Mouse (Mus musculus) embryonic facial prominence, embryonic 14.5 days (tissue): Measurements from ENCODE around the gene Cd5. TPM values are rescaled to one million over a fixed set of nuclear protein-coding genes. Genes with fewer than 3 reads are reported as not detected.

ENCODE experiments used
- ATAC-seq: fragments of 200-750 bp; cut with Nextera tagmentation; 2 replicates; pipeline ENCODE4 v1.8.0; 2017; ENCODE audit warnings: low read depth, moderate number of reproducible peaks, moderate TSS enrichment
- DNase-seq: peaks from one replicate; pipeline ENCODE4 v3.0.0-alpha.2; 2015; ENCODE audit warnings: low spot score
- H3K27ac ChIP-seq: fragments of 300-500 bp; sonication (generic); replicated peaks from 2 replicates; pipeline ENCODE4 v1.5.1; 2014; ENCODE audit warnings: low read depth, mild to moderate bottlenecking, low read length, moderate library complexity
- H3K27me3 ChIP-seq: fragments of 300-500 bp; sonication (generic); replicated peaks from 2 replicates; pipeline ENCODE4 v1.6.1; 2014; ENCODE audit warnings: low read length; ENCODE audit not compliant: control insufficient read depth, insufficient read depth
- H3K36me3 ChIP-seq: fragments of 300-500 bp; sonication (generic); 2 replicates; pipeline ENCODE4 v1.6.1; 2014; ENCODE audit warnings: low read length, mixed read lengths; ENCODE audit not compliant: control insufficient read depth, insufficient read depth
- H3K4me1 ChIP-seq: fragments of 300-500 bp; sonication (generic); 2 replicates; pipeline ENCODE4 v1.6.1; 2014; ENCODE audit warnings: antibody characterized with exemption, low read length; ENCODE audit not compliant: control insufficient read depth, insufficient read depth
- H3K4me2 ChIP-seq: fragments of 300-500 bp; sonication (generic); 2 replicates; pipeline ENCODE4 v1.6.1; 2014; ENCODE audit warnings: low read depth, mild to moderate bottlenecking, low read length, moderate library complexity, mixed read lengths
- H3K4me3 ChIP-seq: fragments of 300-500 bp; sonication (generic); 2 replicates; pipeline ENCODE4 v1.5.1; 2014; ENCODE audit warnings: low read depth, mild to moderate bottlenecking, low read length
- H3K9ac ChIP-seq: fragments of 300-500 bp; sonication (generic); 2 replicates; pipeline ENCODE4 v1.6.1; 2014; ENCODE audit warnings: low read depth, mild to moderate bottlenecking, low read length, moderate library complexity, mixed read lengths
- H3K9me3 ChIP-seq: fragments of 300-500 bp; sonication (generic); 2 replicates; pipeline ENCODE4 v1.6.1; 2016; ENCODE audit warnings: low read length; ENCODE audit not compliant: control insufficient read depth
- WGBS: fragments of 180-500 bp; shearing (Covaris S2); extraction: QIAGEN DNeasy Blood & Tissue Kit; methylation state at CpG from one replicate; pipeline ENCODE4 v1.1.7; 2014; 5-methylcytosine and 5-hydroxymethylcytosine counted together
- polyA plus RNA-seq: library from polyadenylated mRNA; unstranded; fragments of >200 nt; fragmentation: Nextera tagmentation; extraction: Ambion mirVana; gene quantifications from 2 replicates; pipeline ENCODE4 v1.2.1, GENCODE M21; 2014

Cd5 gene
- polyA plus RNA-seq, 1 experiment from 2014 or later: 0.78 TPM

DNA sequence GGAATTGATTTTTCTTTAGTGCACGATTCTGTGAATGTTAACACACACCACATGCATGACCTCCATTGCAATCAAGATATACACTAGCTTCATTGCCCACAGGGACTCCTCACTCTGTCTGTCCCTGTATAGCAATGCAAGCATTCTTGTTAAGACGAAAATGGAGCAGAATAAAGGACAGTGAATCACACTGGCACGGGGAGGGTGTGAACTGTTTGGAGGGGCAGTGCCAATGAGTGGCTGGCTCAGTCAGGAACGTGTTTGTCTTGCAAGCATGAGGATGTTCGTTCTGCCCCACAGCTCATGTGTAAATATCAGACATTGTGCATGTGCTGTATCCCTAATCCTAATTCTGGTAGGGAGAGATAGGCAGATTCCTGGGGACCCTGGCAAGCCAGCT, 8.3 kb downstream of the Cd5 start:
- Histone ChIP-seq H3K36me3 (no peaks in the 10 kb centered on the region), H3K4me3 (no peak overlapping the region), H3K4me2 (no peak overlapping the region), H3K9ac (no peak overlapping the region), H3K9me3 (no peaks in the 10 kb centered on the region), H3K4me1 (no peaks in the 10 kb centered on the region), H3K27me3 (no peaks in the 10 kb centered on the region), H3K27ac (no peak overlapping the region)
- DNase-seq (peak; percentile 39), ATAC-seq (no peak)
- 61% methylated on average over 5 of the region's 5 CpGs for WGBS

DNA sequence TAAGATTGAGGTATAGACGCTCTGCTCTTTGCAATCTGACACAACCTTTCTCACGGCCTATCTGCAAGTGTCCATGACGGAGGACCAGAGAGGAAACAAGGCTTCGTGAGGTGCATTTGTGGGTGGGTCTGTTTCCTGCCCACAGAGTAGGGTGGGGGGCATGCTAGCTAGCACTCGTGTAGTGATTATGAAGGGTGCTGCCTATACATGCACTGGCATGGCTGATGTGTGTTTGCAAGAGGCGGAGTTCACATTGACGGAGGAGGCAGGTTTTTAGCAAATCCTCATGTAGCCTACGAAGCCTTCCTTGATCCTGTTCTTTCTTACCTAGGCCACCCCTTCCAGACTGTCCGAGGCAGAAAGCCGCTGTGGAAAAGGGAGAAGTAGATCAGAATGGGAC, 8.9 kb downstream of the Cd5 start:
- WGBS: 83% methylated on average over 10 of the region's 10 CpGs
- Histone ChIP-seq H3K9ac (no peak overlapping the region), H3K4me1 (no peaks in the 10 kb centered on the region), H3K4me2 (no peak overlapping the region), H3K4me3 (no peak overlapping the region), H3K27ac (no peak overlapping the region), H3K27me3 (no peaks in the 10 kb centered on the region), H3K9me3 (no peaks in the 10 kb centered on the region), H3K36me3 (no peaks in the 10 kb centered on the region)
- DNase-seq (no peak), ATAC-seq (no peak)

DNA sequence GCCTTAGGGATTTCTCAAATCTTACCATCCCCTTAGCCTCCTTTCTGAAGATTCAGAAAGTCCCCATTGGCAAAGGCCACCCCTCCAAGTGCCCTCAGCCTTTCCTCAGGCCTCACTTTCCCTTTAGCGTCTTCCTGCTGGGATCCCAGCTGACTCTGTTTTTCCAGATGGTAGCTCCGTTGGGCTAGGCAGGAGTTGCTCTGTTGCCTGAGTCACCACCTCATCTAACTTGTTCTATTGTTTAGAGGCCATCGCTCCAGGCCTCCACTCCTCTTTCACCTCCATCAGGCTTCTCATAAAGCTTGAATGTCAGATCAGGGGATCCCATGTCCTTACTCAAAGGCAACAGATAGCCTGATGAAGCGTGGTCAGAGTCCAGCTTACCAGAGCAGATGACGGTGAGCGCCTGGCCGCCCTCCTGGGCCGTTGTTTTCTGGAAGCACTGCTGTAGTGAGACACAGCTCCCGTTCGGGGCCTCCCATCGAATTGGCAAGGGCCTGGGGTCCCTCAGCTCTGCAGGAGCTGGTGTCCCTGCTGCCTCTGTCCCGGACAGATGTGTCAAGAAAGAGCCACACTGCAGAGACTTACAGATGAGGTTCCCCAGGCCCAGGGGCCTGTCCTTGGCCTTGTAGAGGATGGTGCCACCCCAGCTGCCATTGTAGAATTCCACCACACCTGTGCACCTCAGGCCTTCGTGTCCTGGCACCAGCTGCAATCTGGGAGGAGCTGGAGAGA, 14.0 kb downstream of the Cd5 start:
- Histone ChIP-seq H3K4me2 (no peak overlapping the region), H3K9me3 (no peaks in the 10 kb centered on the region), H3K27me3 (no peaks in the 10 kb centered on the region), H3K4me1 (peaks cover 18% of the 10 kb centered on the region; the same call in 1 of the 2 replicates), H3K4me3 (no peak overlapping the region), H3K27ac (no peak overlapping the region; the same call in 1 of the 2 replicates), H3K36me3 (no peaks in the 10 kb centered on the region), H3K9ac (no peak overlapping the region)
- ATAC-seq (no peak), DNase-seq (no peak)
- WGBS: 61% methylated on average over 13 of the region's 13 CpGs

DNA sequence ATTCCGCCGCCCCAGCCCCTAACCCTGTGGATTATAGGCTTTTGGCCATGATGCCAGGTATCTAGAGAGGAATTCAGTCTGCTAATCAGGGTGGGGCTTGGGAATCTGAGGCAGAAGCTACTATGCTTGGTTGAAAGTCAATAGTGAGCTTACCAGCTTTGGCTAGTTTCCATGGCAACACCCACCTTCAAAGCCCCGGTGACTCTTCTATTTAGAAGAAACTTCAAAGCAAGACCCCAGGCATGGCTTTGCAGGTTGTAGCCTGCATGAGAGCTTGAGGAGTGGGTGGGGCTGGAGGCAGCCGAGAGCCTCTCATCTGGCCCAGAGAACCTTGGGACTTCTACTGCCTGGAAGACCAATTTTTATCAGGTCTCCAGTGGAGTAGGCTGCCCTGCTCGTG, 15.2 kb downstream of the Cd5 start:
- H3K27me3 ChIP-seq: no peaks in the 10 kb centered on the region
- H3K4me2 ChIP-seq: no peak overlapping the region
- DNase-seq (peak; percentile 90), ATAC-seq (peak; percentile 77)
- no peak overlapping the region for H3K4me3 ChIP-seq
- peak overlapping the region; percentile 71; the same call in 1 of the 2 replicates for H3K27ac ChIP-seq
- H3K4me1 ChIP-seq: peaks cover 19% of the 10 kb centered on the region; the same call in 1 of the 2 replicates
- H3K9me3 ChIP-seq: no peaks in the 10 kb centered on the region
- no peaks in the 10 kb centered on the region for H3K36me3 ChIP-seq
- WGBS: 40% methylated on average over 5 of the region's 5 CpGs
- no peak overlapping the region for H3K9ac ChIP-seq

DNA sequence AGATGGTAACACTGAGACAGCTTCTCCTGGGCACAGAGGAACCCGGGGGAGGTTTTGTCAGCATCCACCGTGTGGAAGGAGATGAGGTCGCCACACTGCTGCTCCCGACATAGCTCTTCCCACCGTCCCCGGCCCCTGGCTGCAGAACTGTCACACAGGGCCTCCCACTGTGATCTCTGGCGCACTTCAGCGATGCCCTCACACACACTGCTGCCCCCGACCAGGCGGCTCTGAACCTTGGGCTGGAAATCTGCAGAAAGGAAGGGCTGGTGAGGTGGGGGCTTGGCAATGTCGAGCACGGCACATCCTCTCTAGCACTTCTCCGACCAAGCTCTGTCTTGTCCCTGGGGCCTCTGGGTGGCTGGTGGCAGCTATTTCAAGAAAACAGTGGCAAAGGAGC, 15.7 kb downstream of the Cd5 start:
- ATAC-seq: no peak
- H3K9me3 ChIP-seq: no peaks in the 10 kb centered on the region
- peak overlapping the region; percentile 71; the same call in 1 of the 2 replicates for H3K27ac ChIP-seq
- H3K36me3 ChIP-seq: no peaks in the 10 kb centered on the region
- peaks cover 19% of the 10 kb centered on the region; the same call in 1 of the 2 replicates for H3K4me1 ChIP-seq
- H3K4me3 ChIP-seq: no peak overlapping the region
- no peak for DNase-seq
- 25% methylated on average over 13 of the region's 13 CpGs for WGBS
- H3K4me2 ChIP-seq: no peak overlapping the region
- no peak overlapping the region for H3K9ac ChIP-seq
- no peaks in the 10 kb centered on the region for H3K27me3 ChIP-seq

DNA sequence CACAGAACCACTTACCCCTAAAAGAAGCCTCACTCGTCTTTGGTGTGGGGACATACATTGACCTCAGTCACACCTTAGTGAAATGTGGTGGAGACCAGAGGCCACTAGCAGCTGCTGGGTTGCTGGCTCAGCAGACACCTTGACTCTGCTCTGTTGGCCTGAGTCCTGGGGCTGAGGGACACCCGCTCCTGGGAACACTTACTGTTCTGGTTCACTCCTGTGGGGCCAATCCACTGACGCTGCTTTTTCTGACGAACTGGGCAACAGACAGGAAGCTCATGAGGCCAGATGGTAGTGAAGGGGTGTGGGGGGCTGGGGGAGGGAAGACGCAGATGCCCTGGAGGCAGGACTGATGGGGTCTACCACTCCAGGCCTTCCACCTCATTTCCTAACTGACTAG, 17.7 kb downstream of the Cd5 start:
- no peaks in the 10 kb centered on the region for H3K36me3 ChIP-seq
- ATAC-seq (no peak), DNase-seq (no peak)
- H3K9me3 ChIP-seq: no peaks in the 10 kb centered on the region
- no peak overlapping the region for H3K4me2 ChIP-seq
- no peak overlapping the region for H3K27ac ChIP-seq
- H3K27me3 ChIP-seq: no peaks in the 10 kb centered on the region
- 47% methylated on average over 5 of the region's 5 CpGs for WGBS
- H3K9ac ChIP-seq: no peak overlapping the region
- no peak overlapping the region for H3K4me3 ChIP-seq
- peaks cover 19% of the 10 kb centered on the region; the same call in 1 of the 2 replicates for H3K4me1 ChIP-seq

DNA sequence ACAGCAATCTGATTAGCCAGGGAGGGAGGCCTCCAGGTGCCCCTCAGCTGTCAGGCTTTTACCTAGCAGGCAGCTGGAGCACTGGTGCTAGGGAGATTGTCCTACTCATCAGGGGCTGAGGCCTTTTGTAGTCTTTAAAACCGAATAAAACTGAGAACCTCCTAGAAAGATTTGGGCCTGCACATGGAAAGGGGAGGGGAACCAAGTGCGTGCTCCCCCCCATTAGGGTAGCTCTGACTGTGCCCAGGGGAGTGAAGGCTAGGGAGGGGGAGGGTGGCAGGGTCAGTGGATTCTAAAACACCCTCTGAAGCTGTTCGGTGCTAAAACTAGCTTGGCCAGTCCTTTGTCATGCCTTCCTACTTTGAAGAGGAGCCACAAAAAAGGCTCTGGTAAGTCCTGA, 18.3 kb downstream of the Cd5 start:
- no peaks in the 10 kb centered on the region for H3K36me3 ChIP-seq
- no peaks in the 10 kb centered on the region for H3K27me3 ChIP-seq
- no peaks in the 10 kb centered on the region for H3K9me3 ChIP-seq
- H3K9ac ChIP-seq: no peak overlapping the region
- no peak overlapping the region for H3K27ac ChIP-seq
- ATAC-seq (no peak), DNase-seq (no peak)
- H3K4me3 ChIP-seq: no peak overlapping the region
- 23% methylated on average over 3 of the region's 3 CpGs for WGBS
- peaks cover 19% of the 10 kb centered on the region; the same call in 1 of the 2 replicates for H3K4me1 ChIP-seq
- no peak overlapping the region for H3K4me2 ChIP-seq

DNA sequence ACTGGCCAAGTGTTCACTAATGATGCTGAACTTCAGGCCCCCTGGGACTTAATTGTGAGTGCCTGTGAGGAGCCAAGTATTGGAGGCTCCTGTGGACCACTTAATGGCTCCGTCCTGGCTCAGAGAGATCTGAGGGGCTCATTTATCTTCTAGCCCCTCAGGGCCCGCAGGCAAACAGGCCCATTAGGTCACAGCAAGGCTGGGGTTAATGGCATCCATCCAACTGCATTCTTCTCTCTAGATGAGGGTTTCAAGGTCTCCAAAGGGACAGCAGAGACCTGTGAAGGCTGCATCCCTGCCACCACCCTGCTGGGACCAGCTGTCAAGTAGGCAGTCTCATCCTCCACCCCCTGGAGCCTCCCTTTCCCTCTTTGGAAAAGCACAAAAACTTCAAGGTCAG, 19.1 kb downstream of the Cd5 start:
- DNase-seq: no peak
- Histone ChIP-seq H3K9me3 (no peaks in the 10 kb centered on the region), H3K4me3 (no peak overlapping the region), H3K27ac (no peak overlapping the region), H3K27me3 (no peaks in the 10 kb centered on the region), H3K36me3 (no peaks in the 10 kb centered on the region), H3K9ac (no peak overlapping the region), H3K4me1 (peaks cover 19% of the 10 kb centered on the region; the same call in 1 of the 2 replicates), H3K4me2 (no peak overlapping the region)
- ATAC-seq: peak; percentile 17; the same call in 1 of the 2 replicates
- WGBS: 15% methylated on average over 2 of the region's 2 CpGs

DNA sequence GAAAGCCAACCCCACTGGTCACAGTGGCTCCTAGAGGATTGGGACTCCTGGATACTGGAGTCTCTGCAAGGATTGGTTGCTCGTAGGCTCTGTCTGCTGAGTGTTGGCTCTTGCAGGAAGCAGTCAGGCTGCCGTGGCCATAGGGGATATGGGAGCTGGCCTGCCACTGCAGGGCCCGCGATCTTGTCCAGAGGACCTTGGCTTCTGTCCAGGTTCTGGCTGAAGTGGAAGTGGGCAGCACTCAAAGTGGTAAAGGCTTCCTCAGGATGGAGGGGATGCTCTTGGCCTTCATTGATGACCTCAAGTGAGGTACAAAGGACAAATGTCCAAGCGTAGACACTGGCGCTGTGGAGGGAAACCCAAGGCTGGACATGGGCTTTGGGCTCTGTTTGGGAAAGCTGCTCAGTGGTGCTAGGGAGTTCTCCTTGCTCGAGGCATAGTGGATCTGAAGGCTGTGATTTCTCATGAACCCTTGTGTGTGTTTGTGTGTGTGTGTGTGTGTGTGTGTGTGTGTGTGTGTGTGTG, 20.5 kb downstream of the Cd5 start:
- no peak for DNase-seq
- 75% methylated on average over 7 of the region's 7 CpGs for WGBS
- no peak overlapping the region for H3K9ac ChIP-seq

More for the DNA sequence above, 20.5 kb downstream of the Cd5 start:
- Histone ChIP-seq H3K4me3 (no peak overlapping the region), H3K4me2 (no peak overlapping the region), H3K27ac (no peak overlapping the region), H3K9me3 (no peaks in the 10 kb centered on the region), H3K27me3 (no peaks in the 10 kb centered on the region), H3K36me3 (peaks cover 11% of the 10 kb centered on the region; the same call in 1 of the 2 replicates), H3K4me1 (peaks cover 10% of the 10 kb centered on the region; the same call in 1 of the 2 replicates)
- no peak for ATAC-seq
